8 mouse cellular contexts compared by ENCODE assay signal in genomic region chr12:17795660-17796278, GRCm38 (mm10).
DNase-seq lines count a peak whose midpoint lies in the region; ATAC-seq and TF ChIP-seq lines count a peak whose summit lies in the region.

No protein-coding gene starts in this region.

- H3K4me2 ChIP-seq in lung, embryonic 14.5 days = no peak overlapping the region

- ATAC-seq in Patski = no peak
- ATAC-seq in lung, embryonic 14.5 days (ENCODE audit: insufficient read depth) = no peak

- no peak overlapping the region for H3K4me3 ChIP-seq in heart, embryonic 10.5 days
- H3K4me3 ChIP-seq in lung, embryonic 14.5 days (ENCODE audit: low read depth, low read length) = no peak overlapping the region

- TF ChIP-seq CTCF in Patski (IDR thresholded peaks at IDR 0.05) = peak; percentile 43
- TF ChIP-seq CTCF in lung, embryonic 14.5 days (IDR thresholded peaks at IDR 0.05; ENCODE audit: low read depth) = peak; percentile 67

- in situ Hi-C loops in Patski (cut with MboI; ENCODE audit: low pct_unique_long_range_greater_than_20kb) = loop anchor here (10.0 kb wide), 1 partner anchor 131 kb away; no protein-coding TSS in a partner anchor

- H3K36me3 ChIP-seq in heart, embryonic 10.5 days = peaks cover 9% of the 10 kb centered on the region; the same call in 1 of the 2 replicates
- 0 out of 2 replicates have a peak, but pooled peaks cover 3% of the 10 kb centered on the region for H3K36me3 ChIP-seq in lung, embryonic 14.5 days (ENCODE audit: insufficient read depth)

- CTCF ChIA-PET in Patski (lab: Charles Lee) = no interaction called here

- H3K27ac ChIP-seq in heart, embryonic 10.5 days = no peak overlapping the region
- H3K27ac ChIP-seq in lung, embryonic 14.5 days (ENCODE audit: low read depth) = no peak overlapping the region

- peaks cover 2% of the 10 kb centered on the region; the same call in 1 of the 2 replicates for H3K9me3 ChIP-seq in heart, embryonic 10.5 days
- no peaks in the 10 kb centered on the region for H3K9me3 ChIP-seq in lung, embryonic 14.5 days (ENCODE audit: low read depth, low read length)

- 63% methylated on average over 3 of the region's 3 CpGs for WGBS in heart, embryonic 10.5 days
- 62% methylated on average over 3 of the region's 3 CpGs for WGBS in lung, embryonic 14.5 days

- no peak overlapping the region for H3K9ac ChIP-seq in lung, embryonic 14.5 days

- POLR2A ChIA-PET in Patski (lab: Charles Lee) = no interaction called here

- DNase-seq in CD4-positive helper T cell, adult 2 months (ENCODE audit: low read depth, low spot score) = peak; percentile 65
- DNase-seq in Patski (ENCODE audit: low read depth, low spot score) = no peak
- peak; percentile 89 to 94 for DNase-seq in cerebellum, postnatal 10 days
- peak; percentile 69 for DNase-seq in heart, embryonic 10.5 days (ENCODE audit: low spot score)
- peak; percentile 83 to 85 for DNase-seq in kidney, postnatal 4 days
- DNase-seq in lung, embryonic 14.5 days = peak; percentile 79
- DNase-seq in right cerebral cortex, adult 18-20 months = peak; percentile 31
- DNase-seq in yolk sac, embryonic 10.5 days (ENCODE audit: low spot score) = no peak

- no peaks in the 10 kb centered on the region for H3K4me1 ChIP-seq in heart, embryonic 10.5 days
- no peaks in the 10 kb centered on the region for H3K4me1 ChIP-seq in lung, embryonic 14.5 days (ENCODE audit: insufficient read depth)

- H3K27me3 ChIP-seq in Patski = no peaks in the 10 kb centered on the region
- no peaks in the 10 kb centered on the region for H3K27me3 ChIP-seq in heart, embryonic 10.5 days (ENCODE audit: insufficient read depth, poor library complexity, severe bottlenecking)
- no peaks in the 10 kb centered on the region for H3K27me3 ChIP-seq in lung, embryonic 14.5 days (ENCODE audit: insufficient read depth, low read length)

Comparison
In these comparisons a context has a peak if more than half of its experiments do, and no peak if none do; other contexts are left out.
1. DNase-seq: peak in CD4-positive helper T cell, adult 2 months (single experiment), cerebellum, postnatal 10 days (2 of 2), heart, embryonic 10.5 days (single experiment), kidney, postnatal 4 days (2 of 2), lung, embryonic 14.5 days (single experiment) and right cerebral cortex, adult 18-20 months (single experiment); none in Patski (single experiment) and yolk sac, embryonic 10.5 days (single experiment).